Mouse (Mus musculus): ENCODE results near the gene Casq2.
A peak's percentile ranks its signal among the peaks of the same experiment; 100 is the strongest.

The Casq2 gene

DNA sequence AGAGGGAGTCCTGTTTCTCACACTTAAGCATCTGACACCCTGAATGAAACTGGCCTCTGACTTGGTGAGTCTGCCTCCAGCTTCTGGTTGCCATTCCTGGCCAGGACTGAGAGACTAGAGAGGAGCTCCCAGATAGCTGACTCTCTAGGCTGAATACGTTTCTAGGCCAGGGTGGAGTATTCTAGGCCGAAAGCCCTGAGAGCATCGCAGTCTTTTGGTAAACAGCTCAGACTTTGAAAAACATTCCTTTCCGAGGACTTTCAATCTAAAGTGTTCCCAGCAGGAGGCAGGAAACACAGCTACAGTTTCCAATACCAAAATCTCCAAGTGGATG is 80.0 kb downstream of the Casq2 start:
- DNase-seq: no peak

DNA sequence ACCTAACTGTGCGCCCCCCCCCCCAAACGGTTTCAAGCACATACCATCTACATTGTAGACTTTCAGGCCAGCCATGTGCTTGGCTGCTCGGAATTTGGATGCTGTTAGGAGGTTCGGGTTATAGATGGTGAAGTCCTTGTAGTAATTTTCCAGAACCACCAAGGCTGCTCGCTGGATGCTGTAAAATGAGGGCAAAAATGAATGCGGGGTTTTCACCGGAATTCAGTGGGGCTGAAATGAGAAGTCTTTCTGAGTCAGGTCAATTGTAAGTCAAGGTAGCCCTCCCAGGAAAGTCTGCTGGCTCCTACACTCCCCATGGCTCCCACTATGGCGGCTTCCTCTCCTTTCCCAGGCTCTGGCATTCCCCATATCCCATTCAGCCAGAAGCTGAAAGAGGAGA is 80.6 kb downstream of the Casq2 start:
- no peak for DNase-seq

DNA sequence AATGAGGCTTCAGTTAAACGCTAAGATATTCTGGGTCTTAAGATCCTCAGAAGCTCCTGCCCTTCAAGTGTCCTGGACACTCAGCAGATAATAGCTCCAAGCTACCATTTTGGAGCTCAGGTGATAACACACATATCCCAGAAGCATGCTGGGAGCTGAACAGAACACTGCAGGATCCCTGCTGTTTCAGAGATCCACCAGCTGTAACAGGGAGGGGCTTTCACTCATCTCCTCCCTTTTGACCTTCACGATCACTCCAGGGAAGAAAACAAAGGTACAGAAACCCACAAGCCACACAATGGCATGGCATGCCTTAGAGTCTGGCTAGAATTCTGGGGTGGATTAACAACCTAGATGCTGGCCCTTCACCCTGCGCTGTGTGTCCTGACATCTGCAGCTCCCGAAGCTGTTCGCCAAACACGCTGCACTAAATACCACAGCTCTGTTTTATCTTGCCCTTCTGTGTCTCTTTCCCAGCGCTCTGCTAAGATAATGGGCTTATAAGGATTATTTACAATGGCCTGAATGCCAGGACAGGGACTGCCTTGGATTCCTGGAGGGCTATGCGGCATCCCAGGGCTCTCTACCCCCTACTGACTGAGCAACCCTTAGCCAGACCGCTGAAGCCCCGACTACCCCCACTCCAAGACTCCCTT is 81.5 kb downstream of the Casq2 start:
- no peak for DNase-seq

DNA sequence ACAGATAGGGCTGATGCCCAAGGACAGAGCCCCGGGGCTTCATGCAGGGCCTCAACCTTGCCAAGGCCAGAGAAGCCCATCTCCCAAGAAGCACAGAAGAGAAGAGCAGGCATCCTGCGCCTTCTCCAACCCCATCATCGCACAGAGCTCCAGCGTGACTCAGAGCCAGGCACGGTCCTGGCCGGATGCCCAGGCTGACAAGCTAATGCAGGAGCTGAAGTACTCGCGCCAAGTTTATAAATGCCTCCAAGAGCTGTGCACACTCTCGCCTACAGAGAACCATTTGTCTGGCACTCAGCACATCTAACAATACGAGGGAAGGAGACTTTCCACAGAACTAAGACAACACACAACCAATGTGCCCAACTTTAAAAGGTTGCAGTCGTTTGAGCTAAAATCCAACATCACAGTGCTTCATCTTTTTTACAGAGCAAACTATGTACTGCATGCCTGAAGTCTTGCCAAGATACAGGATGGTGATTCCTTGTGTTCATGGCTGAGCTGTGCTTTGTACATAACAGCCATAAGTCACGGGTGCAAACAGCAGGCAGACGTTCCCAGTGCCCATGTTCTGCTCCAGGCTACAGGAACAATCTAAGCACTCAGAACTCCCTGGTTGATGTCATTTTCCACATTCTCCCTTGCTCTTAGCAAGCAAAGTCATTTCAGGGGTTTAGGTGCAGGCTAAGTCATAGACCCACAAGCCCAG is 83.1 kb downstream of the Casq2 start:
- DNase-seq: no peak

DNA sequence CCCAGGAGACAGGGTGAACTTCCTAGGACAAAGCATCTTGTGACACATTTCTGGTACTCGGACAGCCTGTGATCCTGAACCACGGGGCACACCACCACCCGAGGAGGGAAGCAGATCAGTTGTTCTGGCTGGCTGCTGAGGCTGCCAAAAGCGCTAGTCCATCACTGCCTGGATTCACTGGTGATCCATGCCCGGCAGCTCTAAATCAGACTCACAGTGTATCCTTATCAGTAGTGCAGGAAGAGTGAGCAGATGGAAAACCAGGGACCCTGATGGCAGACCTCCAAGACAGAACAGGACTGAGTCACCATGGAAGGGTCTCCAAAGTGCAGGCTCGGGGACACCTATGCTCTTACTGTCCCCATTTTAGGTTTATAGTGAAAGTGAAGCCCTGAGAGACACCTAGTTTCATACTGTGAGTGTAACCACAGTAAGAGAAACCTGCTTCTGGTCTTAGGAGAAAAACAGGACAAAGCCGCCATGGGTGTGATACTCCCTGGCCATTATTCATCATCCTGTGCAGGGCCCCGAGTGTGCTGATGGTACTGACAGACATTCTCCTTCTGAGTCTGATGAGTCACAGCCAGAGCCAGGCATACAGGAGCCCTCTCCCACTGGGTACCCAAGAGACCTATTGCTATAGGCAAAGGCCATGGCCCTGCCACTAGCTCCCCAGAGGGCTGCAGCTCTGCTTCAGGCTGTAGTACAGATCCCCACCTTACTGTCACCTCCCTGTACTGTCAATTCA is 88.1 kb downstream of the Casq2 start:
- DNase-seq: no peak

DNA sequence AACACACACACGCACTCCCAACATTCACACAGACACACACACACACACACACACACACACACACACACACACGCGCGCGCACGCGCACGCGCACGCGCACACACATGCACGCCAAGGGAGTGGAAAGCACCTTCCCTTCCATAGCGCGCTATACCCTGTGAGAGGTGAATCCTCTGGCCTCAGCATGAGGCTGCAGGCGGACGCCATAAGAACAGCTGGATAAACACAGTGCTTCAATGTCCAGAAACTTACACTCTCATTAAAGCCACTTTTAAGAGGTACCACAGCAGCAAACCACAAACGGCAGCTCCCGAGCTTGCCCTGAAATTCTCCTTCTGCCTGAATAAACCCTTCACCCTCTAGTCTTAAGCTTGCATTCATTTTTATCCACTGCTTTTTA is 89.5 kb downstream of the Casq2 start:
- no peak for DNase-seq

DNA sequence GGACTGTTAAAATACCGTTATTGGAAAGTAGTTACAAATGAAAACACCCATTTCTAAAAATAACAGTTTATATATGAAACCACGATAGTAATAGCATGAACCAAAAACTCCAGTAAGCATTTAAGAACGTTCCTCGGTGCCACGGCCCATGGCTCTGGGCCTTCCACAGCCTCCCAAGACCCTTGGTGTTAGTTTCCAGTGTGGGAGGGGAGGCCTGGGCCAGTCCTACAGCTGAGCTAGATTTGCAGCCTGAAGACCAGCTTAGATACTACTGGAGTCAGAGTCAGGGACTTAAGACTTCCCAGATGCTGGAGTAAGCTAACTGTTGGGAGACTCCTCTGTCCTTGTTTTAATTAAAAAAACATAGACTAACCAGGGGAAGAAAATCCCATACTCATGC is 89.9 kb downstream of the Casq2 start:
- no peak for DNase-seq

DNA sequence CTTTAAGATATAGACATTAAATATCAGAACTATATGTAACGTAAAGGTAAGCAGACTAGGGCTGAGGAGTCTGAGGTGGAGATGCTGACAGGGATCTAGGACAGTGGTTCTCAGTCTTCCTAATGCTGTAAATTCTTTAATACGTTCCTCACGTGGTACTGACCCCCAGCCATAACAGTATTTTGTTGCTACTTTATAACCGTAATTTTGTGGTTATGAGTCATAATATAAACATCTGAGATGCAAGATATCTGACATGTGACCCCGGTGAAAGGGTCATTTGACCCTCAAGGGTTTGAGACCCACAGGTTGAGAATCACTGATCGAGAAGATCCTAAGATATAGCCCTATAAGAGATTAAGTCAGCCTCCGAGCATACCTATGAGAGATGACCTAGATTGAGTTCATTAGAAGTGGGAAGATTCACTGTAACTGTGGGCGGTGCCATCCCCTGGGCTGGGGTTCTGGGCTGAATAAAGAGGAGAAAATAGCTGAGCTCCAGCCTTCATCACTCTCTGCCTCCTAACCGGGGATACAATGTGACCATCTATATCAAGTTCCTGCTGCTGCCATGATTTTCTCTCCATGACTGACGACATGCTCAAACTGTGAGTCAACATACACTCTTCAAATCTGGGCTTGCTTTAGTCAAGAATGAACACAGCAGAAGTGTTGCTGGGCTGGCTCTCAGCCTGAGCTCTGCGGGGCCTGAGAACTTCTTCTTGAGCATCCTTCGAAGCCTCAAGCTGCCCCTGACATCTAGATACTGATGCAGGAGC is 91.8 kb downstream of the Casq2 start:
- no peak for DNase-seq

DNA sequence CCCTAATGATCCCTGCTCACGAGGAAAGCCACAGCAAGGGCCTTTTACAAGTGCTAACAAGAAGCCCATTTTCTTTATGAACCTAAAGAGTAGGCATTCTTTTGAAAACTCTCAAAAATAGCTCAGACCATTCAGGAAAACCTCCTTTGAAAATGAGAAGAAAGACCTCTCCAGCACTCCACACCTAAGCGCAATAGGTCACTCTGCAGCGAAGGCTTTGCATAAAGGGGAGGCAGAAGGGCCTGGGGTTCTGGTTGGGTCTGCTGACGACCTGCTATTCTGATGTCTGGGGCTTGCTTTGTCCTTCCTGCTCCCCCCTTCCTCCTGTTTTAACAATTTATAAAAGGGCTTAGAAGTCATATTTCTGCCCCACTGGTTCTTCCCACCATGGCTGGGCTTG is 93.7 kb downstream of the Casq2 start:
- DNase-seq: no peak

DNA sequence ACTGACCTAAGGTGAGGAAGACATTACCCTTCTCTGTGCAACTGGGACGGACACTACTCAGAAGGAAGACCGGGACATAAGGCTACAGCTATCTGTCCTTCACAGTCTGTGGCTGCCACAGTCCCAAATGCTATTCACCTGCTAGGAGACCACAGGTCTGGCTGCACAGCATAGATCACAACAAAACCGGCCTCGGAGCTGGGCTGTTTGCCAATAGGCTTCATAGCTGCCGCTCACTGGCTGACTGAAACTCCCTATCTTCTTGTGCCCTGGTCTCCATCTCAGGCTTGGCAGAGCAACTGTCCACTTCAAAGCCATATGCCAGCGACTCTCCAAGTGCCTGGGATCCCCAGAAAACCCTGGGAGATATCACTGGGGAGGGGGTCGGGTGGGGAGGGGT is 94.5 kb downstream of the Casq2 start:
- no peak for DNase-seq

DNA sequence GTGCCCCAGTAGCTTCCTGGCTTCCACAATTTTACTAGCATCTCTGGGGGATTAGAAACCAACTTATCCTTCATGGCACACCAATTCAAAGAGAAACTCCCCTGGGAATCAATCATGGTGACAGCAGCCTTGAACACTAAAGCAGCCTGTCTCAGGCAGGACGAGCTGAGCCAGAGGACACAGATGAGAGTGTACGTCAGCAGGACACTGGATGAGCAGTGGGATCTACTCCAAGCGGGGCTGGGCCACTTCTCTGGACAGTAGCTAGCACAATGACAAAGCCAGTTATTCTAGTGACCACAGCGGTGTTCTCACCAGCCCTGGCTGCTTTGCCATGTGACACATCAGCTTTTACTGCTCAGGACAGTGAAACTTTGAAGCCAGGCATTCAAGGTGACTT is 95.0 kb downstream of the Casq2 start:
- DNase-seq: no peak

DNA sequence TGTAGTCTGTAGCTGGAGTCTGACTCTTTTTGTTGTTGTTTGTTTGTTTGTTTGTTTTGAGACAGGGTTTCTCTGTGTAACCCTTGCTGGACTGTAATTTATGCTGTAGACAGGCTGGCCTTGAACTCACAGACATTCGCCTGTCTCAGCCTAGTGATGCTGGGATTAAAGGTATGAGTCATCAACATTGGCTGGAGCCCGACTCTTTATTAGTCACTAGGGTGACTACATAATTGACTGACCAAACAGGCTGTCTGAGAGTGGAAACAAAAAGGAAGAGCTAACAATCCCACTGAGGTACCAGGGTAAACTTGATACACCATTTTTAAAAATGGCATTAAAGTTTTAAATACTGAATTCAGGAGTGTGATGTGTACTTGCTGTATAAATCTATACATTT is 96.4 kb downstream of the Casq2 start:
- no peak for DNase-seq

DNA sequence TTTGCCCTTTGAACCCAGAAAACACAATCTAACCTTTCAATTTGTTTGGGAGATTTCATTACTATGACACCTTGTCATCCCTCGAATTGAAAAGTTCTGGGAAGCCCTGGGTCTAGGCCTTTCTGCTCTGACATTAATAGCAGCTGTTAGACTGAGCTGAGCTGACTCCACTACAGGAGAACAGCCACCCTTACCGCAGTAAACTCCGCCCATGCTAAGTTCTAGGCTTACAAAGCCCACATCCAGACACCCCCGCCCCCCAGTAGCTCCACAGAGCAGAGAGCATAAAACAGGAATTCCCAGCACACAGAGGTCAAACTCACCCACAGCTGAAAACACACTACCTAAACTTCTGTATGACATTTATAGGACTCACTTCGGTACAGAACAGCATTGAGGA is 98.5 kb downstream of the Casq2 start:
- DNase-seq: peak; percentile 59

DNA sequence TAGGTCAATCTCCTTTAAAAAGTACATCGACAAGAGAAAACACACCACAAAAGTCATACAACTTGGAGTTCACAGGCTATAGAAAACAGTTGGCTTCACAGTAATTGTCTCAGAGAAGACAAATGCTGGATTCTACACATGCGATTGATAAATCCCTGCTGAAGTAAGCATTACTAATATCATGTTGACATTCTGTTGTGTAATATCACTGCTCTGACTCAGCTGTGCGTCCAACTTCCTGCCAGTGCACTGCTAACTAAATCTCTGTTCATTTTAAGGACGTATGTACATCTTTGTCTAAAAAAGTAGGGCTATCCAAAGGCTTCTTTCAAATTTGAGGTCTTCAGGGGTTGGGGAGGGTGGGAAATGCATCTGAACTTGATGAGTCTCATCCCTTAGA is 101.2 kb downstream of the Casq2 start:
- DNase-seq: no peak

DNA sequence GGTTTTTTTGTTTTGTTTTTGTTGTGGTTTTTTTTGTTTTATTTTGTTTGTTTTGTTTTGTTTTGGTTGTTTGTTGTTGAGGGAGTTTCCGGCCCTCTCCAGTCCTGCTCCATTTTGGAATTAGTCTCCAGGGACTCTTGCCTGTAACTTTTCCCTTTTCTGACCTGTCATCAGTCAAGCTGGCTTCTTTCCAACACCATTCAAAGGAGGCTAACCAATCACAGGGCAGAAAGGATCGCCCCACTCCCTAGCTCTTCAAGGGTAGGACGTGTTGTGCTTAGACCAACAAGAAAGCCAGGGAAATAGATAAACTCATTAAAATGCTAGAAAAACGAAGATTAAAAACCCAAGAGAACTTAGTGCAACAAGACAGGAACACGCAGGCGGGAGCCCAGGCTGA is 102.8 kb downstream of the Casq2 start:
- peak; percentile 54 for DNase-seq

DNA sequence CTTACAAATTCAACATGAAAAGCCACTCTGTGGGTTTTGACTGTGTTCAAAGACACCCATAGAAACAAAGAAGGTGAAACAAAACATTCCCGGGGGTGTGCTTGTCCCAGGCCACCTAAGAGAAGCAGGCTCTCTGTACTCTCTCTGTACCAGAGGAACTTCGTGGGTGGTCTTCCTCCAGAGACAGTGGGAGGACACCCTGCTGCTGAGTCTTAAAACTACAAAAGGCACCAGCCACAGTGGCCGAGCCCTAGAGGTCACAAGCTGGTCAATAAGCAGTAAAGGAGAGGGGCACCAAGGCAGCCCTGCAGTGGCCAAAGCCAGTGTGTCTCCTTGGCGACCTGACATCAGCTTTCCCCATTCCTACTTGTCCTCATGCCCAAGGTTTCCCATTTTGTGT is 103.8 kb downstream of the Casq2 start:
- DNase-seq: peak; percentile 70

DNA sequence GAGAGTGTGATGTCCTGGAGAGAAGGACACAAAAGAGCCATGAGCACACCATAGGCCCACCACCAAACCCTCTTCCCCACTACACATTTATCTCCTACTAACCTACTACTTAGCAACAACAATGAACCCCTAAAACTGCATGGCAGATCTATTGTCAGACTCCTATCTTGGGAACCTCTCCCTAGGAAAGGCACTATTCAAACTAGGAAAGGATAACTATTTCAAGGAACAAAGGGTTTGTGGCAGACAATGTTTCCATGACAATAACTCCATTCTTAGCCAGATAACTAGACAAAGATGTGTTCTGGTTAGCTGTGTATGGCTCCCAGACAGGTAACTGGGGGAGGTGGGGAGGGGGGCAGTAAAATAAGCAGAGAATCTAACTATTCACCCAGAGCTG is 104.4 kb downstream of the Casq2 start:
- DNase-seq: no peak

DNA sequence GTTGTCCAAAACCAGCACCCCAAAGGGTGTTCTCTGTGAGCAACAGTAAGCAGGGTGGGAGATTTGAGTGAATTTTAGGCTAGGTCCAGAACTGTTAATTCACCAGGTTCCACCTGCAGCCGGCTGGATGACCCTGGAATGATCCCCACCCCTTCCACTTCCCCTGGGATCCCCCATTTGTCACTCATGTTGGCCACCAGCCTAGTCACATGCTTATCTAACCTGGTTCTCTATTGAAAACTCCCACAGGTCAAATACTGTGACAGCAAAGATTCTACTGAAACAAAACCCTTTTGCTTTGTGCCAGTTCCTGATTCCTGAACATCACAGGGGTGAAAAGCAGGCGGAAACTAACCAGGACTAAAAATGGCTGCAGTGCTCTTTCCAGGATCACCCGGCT is 105.4 kb downstream of the Casq2 start:
- no peak for DNase-seq

DNA sequence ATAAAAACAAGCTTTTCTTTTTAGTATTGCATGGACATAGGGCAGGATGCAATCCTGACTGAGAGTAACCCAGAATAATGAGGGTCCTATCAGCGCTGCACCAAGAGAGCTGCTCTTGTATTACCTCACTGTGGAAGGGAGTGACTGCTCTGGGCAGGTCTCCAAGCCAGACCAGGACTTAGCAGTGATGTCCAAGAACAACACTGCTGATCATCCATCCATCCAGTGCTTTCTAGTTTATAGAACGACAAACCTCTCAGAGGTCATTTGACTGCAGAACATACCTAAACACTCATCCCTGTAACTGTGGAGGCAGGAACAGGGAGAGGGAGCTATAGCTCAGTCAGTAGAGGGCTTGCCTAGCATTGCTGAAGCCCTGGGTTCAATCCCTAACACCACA is 106.4 kb downstream of the Casq2 start:
- no peak for DNase-seq

DNA sequence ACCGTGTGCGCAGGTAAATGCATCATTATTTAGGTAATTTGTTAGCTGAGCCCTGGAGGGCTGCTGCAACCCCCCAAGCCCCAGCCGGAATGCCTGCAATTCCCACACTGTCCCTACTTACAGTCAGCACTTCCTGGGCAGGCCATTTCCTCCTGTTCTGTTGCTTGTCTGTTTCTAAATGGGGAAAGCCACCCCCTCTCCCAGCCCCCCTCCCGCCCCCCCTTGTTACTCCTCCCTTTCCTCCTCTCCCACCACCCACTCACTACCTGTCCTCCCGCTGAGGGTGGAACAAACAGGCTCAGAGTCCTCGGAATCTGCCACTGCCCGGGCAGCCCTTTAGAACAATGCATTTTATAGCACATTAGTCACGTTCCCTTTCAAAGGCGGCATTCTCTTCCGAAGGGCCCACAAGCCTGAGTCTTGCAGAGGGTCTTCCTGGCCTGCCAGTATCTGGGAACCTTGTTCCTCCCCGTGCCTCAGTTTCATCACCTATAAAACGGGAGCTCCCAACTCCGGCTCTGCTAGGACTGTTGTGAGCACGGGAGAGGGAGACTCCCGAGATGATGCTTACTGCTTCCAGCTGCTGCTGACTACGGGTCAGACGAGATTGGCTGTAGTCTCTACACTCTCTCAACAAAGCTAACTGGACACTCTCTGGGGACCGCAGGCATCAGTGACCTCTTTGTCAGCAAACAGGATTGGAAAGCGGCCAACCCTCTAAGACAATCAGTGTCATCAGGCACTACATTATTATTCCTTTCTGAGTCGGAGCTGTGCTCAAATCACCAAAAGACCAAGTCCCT is 107.5 kb downstream of the Casq2 start:
- peak; percentile 63 for DNase-seq

DNA sequence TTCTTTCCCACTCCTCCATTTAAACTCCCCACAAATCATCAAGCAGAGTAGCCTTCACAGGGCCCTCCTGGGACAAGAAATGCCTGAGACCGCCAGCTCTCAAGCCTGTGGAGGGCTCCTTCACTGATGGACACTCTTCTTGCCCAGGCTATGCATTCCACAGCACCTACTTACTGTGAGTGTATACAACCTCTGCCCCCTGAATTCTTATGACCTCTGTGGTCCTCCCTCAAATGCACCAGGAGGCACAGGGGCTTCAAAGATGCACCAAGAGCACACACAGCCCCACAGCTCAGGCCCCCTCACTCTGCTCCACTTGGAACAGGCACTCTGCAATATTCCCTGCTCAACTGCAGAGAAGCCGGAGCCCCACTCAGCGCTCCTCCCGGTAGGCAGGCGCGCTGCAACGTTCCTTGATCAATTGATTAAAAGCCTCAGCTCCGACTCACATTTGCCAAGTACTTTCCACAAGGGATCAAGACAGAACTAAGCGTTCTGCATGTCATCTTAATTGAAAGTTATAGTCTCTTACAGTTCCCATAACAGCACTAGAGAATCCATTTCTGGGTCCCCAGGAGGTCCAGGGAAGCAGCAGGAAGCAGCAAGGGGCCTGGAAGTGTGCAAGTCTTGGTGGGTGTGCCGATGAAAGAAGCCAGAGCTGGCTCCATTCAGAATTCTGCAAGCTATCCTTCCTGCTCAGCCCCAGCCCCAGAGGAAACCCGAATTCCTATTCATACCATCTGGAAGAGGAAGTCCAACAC is 108.3 kb downstream of the Casq2 start:
- peak; percentile 72 for DNase-seq

DNA sequence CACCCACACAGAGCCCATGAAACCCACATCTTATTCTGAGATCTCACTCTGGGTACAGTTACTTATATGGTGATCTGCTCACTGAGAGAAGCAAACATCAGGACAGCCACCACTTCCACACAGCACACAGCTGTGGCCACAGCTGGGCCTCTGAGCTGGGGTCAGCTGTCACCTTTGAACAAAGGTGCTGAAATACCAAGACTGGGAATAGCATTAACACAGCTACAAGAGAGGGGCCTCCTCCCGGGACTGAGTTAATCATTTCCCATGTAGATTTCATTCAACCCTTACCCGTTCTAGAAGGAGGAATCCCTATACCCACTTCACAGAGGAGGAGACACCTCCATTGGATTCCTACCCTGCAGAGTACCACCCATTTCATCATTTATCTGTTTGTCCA is 109.5 kb downstream of the Casq2 start:
- DNase-seq: no peak
